Mouse (Mus musculus) intestine, embryonic 14.5 days (tissue): ENCODE results near the gene Znrf1. TPM values are rescaled to one million over a fixed set of nuclear protein-coding genes. Genes with fewer than 3 reads are reported as not detected.
A peak's percentile ranks its signal among the peaks of the same experiment; 100 is the strongest.

Experiments
- ATAC-seq: fragments of 200-750 bp; cut with Nextera tagmentation; replicated peaks from 2 replicates; pipeline ENCODE4 v1.8.0; 2017; ENCODE audit warnings: low read depth, moderate number of reproducible peaks, moderate TSS enrichment, moderate library complexity; ENCODE audit not compliant: low FRiP score, low TSS enrichment
- DNase-seq: peaks from one replicate; pipeline ENCODE4 v3.0.0-alpha.2; 2018; ENCODE audit warnings: low spot score
- H3K27ac ChIP-seq: fragments of 300-500 bp; sonication (generic); 2 replicates; pipeline ENCODE4 v1.5.1; 2014; ENCODE audit warnings: low read depth, mild to moderate bottlenecking, control low read depth
- H3K27me3 ChIP-seq: fragments of 300-500 bp; sonication (generic); replicated peaks from 2 replicates; pipeline ENCODE4 v1.6.1; 2014; ENCODE audit warnings: low read length, control low read depth; ENCODE audit not compliant: control insufficient read depth, insufficient read depth
- H3K36me3 ChIP-seq: fragments of 300-500 bp; sonication (generic); 2 replicates; pipeline ENCODE4 v1.6.1; 2014; ENCODE audit warnings: low read length, control low read depth; ENCODE audit not compliant: control insufficient read depth, insufficient read depth
- H3K4me1 ChIP-seq: fragments of 300-500 bp; sonication (generic); replicated peaks from 2 replicates; pipeline ENCODE4 v1.6.1; 2014; ENCODE audit warnings: low read length, control low read depth, mixed read lengths; ENCODE audit not compliant: control insufficient read depth, insufficient read depth
- H3K4me2 ChIP-seq: fragments of 300-500 bp; sonication (generic); 2 replicates; pipeline ENCODE4 v1.6.1; 2014; ENCODE audit warnings: low read length
- H3K4me3 ChIP-seq: fragments of 300-500 bp; sonication (generic); 2 replicates; pipeline ENCODE4 v1.5.1; 2014; ENCODE audit warnings: low read depth, low read length, control low read depth, mixed read lengths
- H3K9ac ChIP-seq: fragments of 300-500 bp; sonication (generic); 2 replicates; pipeline ENCODE4 v1.6.1; 2014; ENCODE audit warnings: mild to moderate bottlenecking, low read length
- H3K9me3 ChIP-seq: fragments of 300-500 bp; sonication (generic); 2 replicates; pipeline ENCODE4 v1.6.1; 2016; ENCODE audit warnings: low read length, control low read depth; ENCODE audit not compliant: control insufficient read depth
- WGBS: fragments of 180-500 bp; shearing (Covaris S2); extraction: QIAGEN DNeasy Blood & Tissue Kit; methylation state at CpG from one replicate; pipeline ENCODE4 v1.1.7; 2014; 5-methylcytosine and 5-hydroxymethylcytosine counted together
- polyA plus RNA-seq: library from polyadenylated mRNA; unstranded; fragments of >200 nt; fragmentation: Nextera tagmentation; extraction: Ambion mirVana; gene quantifications from 2 replicates; pipeline ENCODE4 v1.2.1, GENCODE M21; 2014

Znrf1 gene
- polyA plus RNA-seq, 1 experiment from 2014 or later = 34.2 TPM

- no peaks in the 10 kb centered on the region for H3K9me3 ChIP-seq
- ATAC-seq (no peak), DNase-seq (no peak)
- no peak overlapping the region for H3K27ac ChIP-seq
- WGBS = 72% methylated on average over 1 of the region's 1 CpGs
- H3K36me3 ChIP-seq = peaks cover 13% of the 10 kb centered on the region
- H3K27me3 ChIP-seq = no peaks in the 10 kb centered on the region
- no peak overlapping the region for H3K4me3 ChIP-seq
- H3K9ac ChIP-seq = no peak overlapping the region
- no peaks in the 10 kb centered on the region for H3K4me1 ChIP-seq
- H3K4me2 ChIP-seq = no peak overlapping the region
Observed at GRCm38 (mm10) chr8:111657312-111657854, 121.5 kb downstream of the Znrf1 start.

- H3K27ac ChIP-seq = no peak overlapping the region
- 81% methylated on average over 6 of the region's 6 CpGs for WGBS
Observed at GRCm38 (mm10) chr8:111658819-111659423, 123.0 kb downstream of the Znrf1 start.

GRCm38 (mm10) chr8:111662473-111662872 is 126.6 kb downstream of the Znrf1 start:
- no peak overlapping the region for H3K4me3 ChIP-seq
- peaks cover 29% of the 10 kb centered on the region for H3K36me3 ChIP-seq
- ATAC-seq = no peak
- no peaks in the 10 kb centered on the region for H3K27me3 ChIP-seq
- H3K9ac ChIP-seq = no peak overlapping the region
- H3K4me1 ChIP-seq = no peaks in the 10 kb centered on the region
- peak; percentile 90 for DNase-seq
- H3K27ac ChIP-seq = no peak overlapping the region
- no peaks in the 10 kb centered on the region for H3K9me3 ChIP-seq
- WGBS = 85% methylated on average over 3 of the region's 3 CpGs
- H3K4me2 ChIP-seq = no peak overlapping the region

More at GRCm38 (mm10) chr8:111658819-111659423, 123.0 kb downstream of the Znrf1 start:
- Histone ChIP-seq H3K9ac (no peak overlapping the region), H3K27me3 (no peaks in the 10 kb centered on the region), H3K4me3 (no peak overlapping the region), H3K36me3 (peaks cover 13% of the 10 kb centered on the region), H3K9me3 (no peaks in the 10 kb centered on the region), H3K4me1 (no peaks in the 10 kb centered on the region), H3K4me2 (no peak overlapping the region)
- DNase-seq = no peak
- no peak for ATAC-seq

GRCm38 (mm10) chr8:111666751-111667150 is 130.9 kb downstream of the Znrf1 start:
- Histone ChIP-seq H3K27me3 (no peaks in the 10 kb centered on the region), H3K4me2 (no peak overlapping the region), H3K9me3 (no peaks in the 10 kb centered on the region), H3K27ac (no peak overlapping the region), H3K4me1 (no peaks in the 10 kb centered on the region), H3K36me3 (peaks cover 52% of the 10 kb centered on the region), H3K4me3 (no peak overlapping the region), H3K9ac (no peak overlapping the region)
- WGBS = 83% methylated on average over 2 of the region's 2 CpGs
- DNase-seq (no peak), ATAC-seq (no peak)

Other genes starting within 250 kb of the Znrf1 start
- 61.0 and 66.5 TPM in 2 replicates for gene Rfwd3, start 235.9 kb upstream of the Znrf1 start, polyA plus RNA-seq
- gene Mlkl, start 197.9 kb upstream of the Znrf1 start, polyA plus RNA-seq = 1.5 and 1.7 TPM in 2 replicates
- 0.97 and 1.5 TPM in 2 replicates for gene Fa2h, start 142.3 kb upstream of the Znrf1 start, polyA plus RNA-seq
- gene Wdr59, start 14.0 kb upstream of the Znrf1 start, polyA plus RNA-seq = 5.2 TPM in 2 replicates
- gene Ldhd, start 94.3 kb downstream of the Znrf1 start, polyA plus RNA-seq = 1.2 TPM in 2 replicates
- 20.5 and 24.2 TPM in 2 replicates for gene Zfp1, start 107.3 kb downstream of the Znrf1 start, polyA plus RNA-seq
- gene Ctrb1, start 154.9 kb downstream of the Znrf1 start, polyA plus RNA-seq = 387 TPM in 1 of 2 replicates, not detected in the other
- gene Bcar1, start 207.7 kb downstream of the Znrf1 start, polyA plus RNA-seq = 50.2 and 54.2 TPM in 2 replicates